Mouse (Mus musculus) MEL (cell line): ENCODE data around the gene Zbtb20. TPM values are rescaled to one million over a fixed set of nuclear protein-coding genes. Genes with fewer than 3 reads are reported as not detected.

ENCODE experiments used
- DNase-seq: peaks from one replicate; pipeline ENCODE4 v3.0.0; 2011; ENCODE audit warnings: low read depth, low spot score
- H3K27ac ChIP-seq: 2 replicates; pipeline ENCODE4 v1.5.1; 2012; ENCODE audit warnings: low read depth, mild to moderate bottlenecking, control low read depth, low read length, moderate library complexity; ENCODE audit not compliant: control insufficient read depth
- H3K27me3 ChIP-seq, 2 experiments: fragments of 150-350 bp in 1 of 2; sonication (generic) in 1 of 2; 2 replicates each; pipeline ENCODE4 v1.6.1; 2012; ENCODE audit warnings: low read length in 2 of 2, mild to moderate bottlenecking in 2 of 2, improper control_type of control experiment in 1 of 2, moderate library complexity in 1 of 2; ENCODE audit not compliant: insufficient read depth in 2 of 2, control insufficient read depth in 1 of 2
- H3K36me3 ChIP-seq, 2 experiments: 2 replicates each; pipeline ENCODE4 v1.6.1; 2012 to 2014; ENCODE audit warnings: low read length in 2 of 2, improper control_type of control experiment in 1 of 2, inconsistent platforms in 1 of 2, mild to moderate bottlenecking in 1 of 2; ENCODE audit not compliant: insufficient read depth in 2 of 2, control insufficient read depth in 1 of 2
- H3K4me1 ChIP-seq, 2 experiments: fragments of 150-350 bp in 1 of 2; sonication (generic) in 1 of 2; 2 replicates each; pipeline ENCODE4 v1.6.1; 2012; ENCODE audit warnings: low read length in 2 of 2, improper control_type of control experiment in 1 of 2, mild to moderate bottlenecking in 1 of 2; ENCODE audit not compliant: insufficient read depth in 2 of 2, control insufficient read depth in 1 of 2
- H3K4me3 ChIP-seq, 2 experiments: fragments of 150-350 bp in 1 of 2; sonication (generic) in 1 of 2; 2 replicates each; pipeline ENCODE4 v1.5.1; 2012; ENCODE audit warnings: low read depth in 2 of 2, low read length in 2 of 2, mild to moderate bottlenecking in 2 of 2, moderate library complexity in 2 of 2, control low read depth in 1 of 2, improper control_type of control experiment in 1 of 2; ENCODE audit not compliant: control insufficient read depth in 1 of 2, insufficient read depth in 1 of 2
- H3K79me2 ChIP-seq: 2 replicates; pipeline ENCODE4 v1.6.1; 2012; ENCODE audit warnings: mild to moderate bottlenecking, low read length, moderate library complexity; ENCODE audit not compliant: control insufficient read depth, poor library complexity, insufficient read depth
- H3K9ac ChIP-seq: 2 replicates; pipeline ENCODE4 v1.6.1; 2012; ENCODE audit warnings: low read depth, mild to moderate bottlenecking, control low read depth, low read length, moderate library complexity; ENCODE audit not compliant: control insufficient read depth, poor library complexity, severe bottlenecking
- H3K9me3 ChIP-seq: fragments of 150-350 bp; sonication (generic); replicated peaks from 2 replicates; pipeline ENCODE4 v1.6.1; 2012; ENCODE audit warnings: mild to moderate bottlenecking, low read length, improper control_type of control experiment, moderate library complexity; ENCODE audit not compliant: insufficient read depth
- BHLHE40 ChIP-seq: IDR thresholded peaks from 2 replicates; pipeline ENCODE4 v1.6.1; 2012; ENCODE audit warnings: low read depth, mild to moderate bottlenecking, inconsistent platforms, low read length, improper control_type of control experiment, borderline replicate concordance
- CHD1 ChIP-seq: IDR thresholded peaks from 2 replicates; pipeline ENCODE4 v1.6.1; 2012; ENCODE audit warnings: low read depth, mild to moderate bottlenecking, inconsistent platforms, low read length, improper control_type of control experiment
- CHD2 ChIP-seq: IDR thresholded peaks from 2 replicates; pipeline ENCODE4 v1.6.1; 2011; ENCODE audit warnings: low read length, improper control_type of control experiment
- E2F4 ChIP-seq: IDR thresholded peaks from 2 replicates; pipeline ENCODE4 v1.6.1; 2011; ENCODE audit warnings: low read depth, low read length, improper control_type of control experiment, borderline replicate concordance
- EP300 ChIP-seq, 2 experiments: IDR thresholded peaks; 2 replicates each; pipeline ENCODE4 v1.6.1; 2011; ENCODE audit warnings: improper control_type of control experiment in 2 of 2, low read length in 2 of 2, low read depth in 1 of 2, mild to moderate bottlenecking in 1 of 2
- ETS1 ChIP-seq: IDR thresholded peaks from 2 replicates; pipeline ENCODE4 v1.6.1; 2012; ENCODE audit warnings: low read depth, mild to moderate bottlenecking, inconsistent platforms, low read length, improper control_type of control experiment, moderate library complexity
- GATA1 ChIP-seq: IDR thresholded peaks from 2 replicates; pipeline ENCODE4 v1.6.1; 2011; ENCODE audit warnings: low read depth, low read length, improper control_type of control experiment
- KAT2A ChIP-seq: conservative IDR thresholded peaks from 2 replicates; pipeline ENCODE4 v1.6.1; 2012; ENCODE audit warnings: low read depth, low read length, improper control_type of control experiment, inconsistent platforms
- MAFK ChIP-seq: IDR thresholded peaks from 2 replicates; pipeline ENCODE4 v1.6.1; 2011; ENCODE audit warnings: low read depth, mild to moderate bottlenecking, low read length, improper control_type of control experiment, borderline replicate concordance
- MAZ ChIP-seq: IDR thresholded peaks from 2 replicates; pipeline ENCODE4 v1.6.1; 2012; ENCODE audit warnings: low read depth, mild to moderate bottlenecking, inconsistent platforms, low read length, improper control_type of control experiment
- MXI1 ChIP-seq: IDR thresholded peaks from 2 replicates; pipeline ENCODE4 v1.6.1; 2011; ENCODE audit warnings: mild to moderate bottlenecking, low read depth, low read length, improper control_type of control experiment
- MYB ChIP-seq: IDR thresholded peaks from 2 replicates; pipeline ENCODE4 v1.6.1; 2011; ENCODE audit warnings: mild to moderate bottlenecking, low read depth, low read length, improper control_type of control experiment
- NELFE ChIP-seq: IDR thresholded peaks from 2 replicates; pipeline ENCODE4 v1.6.1; 2011; ENCODE audit warnings: low read depth, low read length, improper control_type of control experiment
- NRF1 ChIP-seq: IDR thresholded peaks from 2 replicates; pipeline ENCODE4 v1.6.1; 2014; ENCODE audit warnings: low read depth, mild to moderate bottlenecking, inconsistent platforms, low read length, improper control_type of control experiment, moderate library complexity; ENCODE audit not compliant: poor library complexity, insufficient read depth, severe bottlenecking
- POLR2A ChIP-seq, 2 experiments: IDR thresholded peaks; 2 replicates each; pipeline ENCODE4 v1.6.1; 2011 to 2012; ENCODE audit warnings: low read length in 2 of 2, mild to moderate bottlenecking in 2 of 2, control low read depth in 1 of 2, improper control_type of control experiment in 1 of 2, low read depth in 1 of 2, moderate library complexity in 1 of 2; ENCODE audit not compliant: control insufficient read depth in 1 of 2, insufficient read depth in 1 of 2, poor library complexity in 1 of 2
- POLR2AphosphoS2 ChIP-seq: IDR thresholded peaks from 2 replicates; pipeline ENCODE4 v1.6.1; 2011; ENCODE audit warnings: low read length, improper control_type of control experiment
- POLR2AphosphoS5 ChIP-seq: IDR thresholded peaks from 2 replicates; pipeline ENCODE4 v1.6.1; 2012; ENCODE audit warnings: low read depth, borderline replicate concordance, mild to moderate bottlenecking, inconsistent platforms, low read length, moderate library complexity, mixed read lengths
- RAD21 ChIP-seq: IDR thresholded peaks from 2 replicates; pipeline ENCODE4 v1.6.1; 2011; ENCODE audit warnings: mild to moderate bottlenecking, low read depth, low read length, improper control_type of control experiment
- RCOR1 ChIP-seq: IDR thresholded peaks from 2 replicates; pipeline ENCODE4 v1.6.1; 2012; ENCODE audit warnings: low read depth, mild to moderate bottlenecking, inconsistent platforms, low read length, improper control_type of control experiment
- SIN3A ChIP-seq: IDR thresholded peaks from 2 replicates; pipeline ENCODE4 v1.6.1; 2012; ENCODE audit warnings: low read length, improper control_type of control experiment, inconsistent platforms
- SMC3 ChIP-seq: IDR thresholded peaks from 2 replicates; pipeline ENCODE4 v1.6.1; 2011; ENCODE audit warnings: low read depth, low read length, improper control_type of control experiment
- TAL1 ChIP-seq: IDR thresholded peaks from 2 replicates; pipeline ENCODE4 v1.6.1; 2012; ENCODE audit warnings: mild to moderate bottlenecking, inconsistent platforms, low read length, moderate library complexity, mixed read lengths
- TCF12 ChIP-seq: IDR thresholded peaks from 2 replicates; pipeline ENCODE4 v1.6.1; 2014; ENCODE audit warnings: low read depth, mild to moderate bottlenecking, inconsistent platforms, low read length, improper control_type of control experiment, moderate library complexity
- UBTF ChIP-seq: IDR thresholded peaks from 2 replicates; pipeline ENCODE4 v1.6.1; 2012; ENCODE audit warnings: low read depth, mild to moderate bottlenecking, inconsistent platforms, low read length, improper control_type of control experiment, moderate library complexity, borderline replicate concordance; ENCODE audit not compliant: insufficient read depth
- USF1 ChIP-seq: IDR thresholded peaks from 2 replicates; pipeline ENCODE4 v1.6.1; 2014; ENCODE audit warnings: low read depth, mild to moderate bottlenecking, inconsistent platforms, low read length, improper control_type of control experiment, moderate library complexity
- ZKSCAN1 ChIP-seq: IDR thresholded peaks from 2 replicates; pipeline ENCODE4 v1.6.1; 2012; ENCODE audit warnings: low read depth, mild to moderate bottlenecking, inconsistent platforms, low read length, improper control_type of control experiment, moderate library complexity
- ZMIZ1 ChIP-seq: IDR thresholded peaks from 2 replicates; pipeline ENCODE4 v1.6.1; 2012; ENCODE audit warnings: low read depth, mild to moderate bottlenecking, inconsistent platforms, low read length, improper control_type of control experiment, moderate library complexity
- ZNF384 ChIP-seq: IDR thresholded peaks from 2 replicates; pipeline ENCODE4 v1.6.1; 2012; ENCODE audit warnings: low read depth, mild to moderate bottlenecking, inconsistent platforms, low read length, improper control_type of control experiment
- polyA plus RNA-seq, 2 experiments: library from polyadenylated mRNA; stranded (reverse) in 1 of 2; unstranded in 1 of 2; fragments of >175 nt in 1 of 2; fragments of >200 nt in 1 of 2; gene quantifications; 2 replicates each; pipeline versions ENCODE4 v1.2.1 to v1.2.4; 2012; ENCODE audit warnings: low replicate concordance in 2 of 2, low read depth in 1 of 2; ENCODE audit not compliant: insufficient read length in 2 of 2, insufficient read depth in 1 of 2, missing spikeins in 1 of 2
- total RNA-seq: library from RNA; depleted of rRNA; stranded (reverse); fragments of 300-350 nt; gene quantifications from 2 replicates; pipeline ENCODE4 v1.2.3, GENCODE M21; 2012

Gene Zbtb20
- total and polyA plus RNA-seq, 3 experiments = 0.17 to 0.27 TPM; not detected in 1

DNA sequence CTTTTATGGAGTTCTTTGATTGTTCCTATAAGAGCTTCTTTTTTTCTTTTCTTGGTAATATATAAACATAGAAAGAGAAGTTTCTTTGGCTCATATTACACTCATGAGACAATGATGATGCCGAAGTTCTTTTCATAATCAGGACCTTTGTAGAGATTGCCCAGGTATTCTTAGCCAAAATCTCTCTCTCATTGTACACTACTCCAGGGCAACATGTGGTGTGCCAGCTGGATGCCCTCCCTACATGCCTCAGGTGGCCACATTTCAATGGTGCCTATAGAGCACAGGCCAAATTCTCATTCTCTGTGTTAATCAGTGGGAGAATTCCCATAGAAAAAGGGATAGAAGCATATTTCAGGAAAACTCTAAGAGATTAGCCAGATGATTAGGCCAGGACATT lies 297.2 kb downstream of the Zbtb20 start:
- no peak for DNase-seq
- H3K27me3 ChIP-seq = peaks cover 0 to 2% of the 10 kb centered on the region in 2 experiments; a peak in 2 of 4 replicates
- no peak overlapping the region for H3K9ac ChIP-seq
- no peaks in the 10 kb centered on the region for H3K9me3 ChIP-seq
- no peaks in the 10 kb centered on the region for H3K36me3 ChIP-seq
- no peaks in the 10 kb centered on the region for H3K79me2 ChIP-seq
- H3K27ac ChIP-seq = no peak overlapping the region
- H3K4me1 ChIP-seq = no peaks in the 10 kb centered on the region
- TF ChIP-seq ETS1 = no peak
- TF ChIP-seq CHD1 = no peak
- TF ChIP-seq TAL1 = no peak
- TF ChIP-seq POLR2AphosphoS5 = no peak
- no peak for TF ChIP-seq CHD2
- no peak for TF ChIP-seq BHLHE40
- no peak for TF ChIP-seq GATA1
- TF ChIP-seq NELFE = no peak
- TF ChIP-seq E2F4 = no peak
- no peak for TF ChIP-seq EP300 (IDR thresholded peaks at IDR 0.05; ENCODE audit: low read depth in 1 of 2, low read length in 2 of 2)
- TF ChIP-seq SMC3 = no peak
- TF ChIP-seq ZNF384 = no peak
- TF ChIP-seq UBTF = no peak
- no peak for TF ChIP-seq MAZ
- TF ChIP-seq ZKSCAN1 = no peak
- no peak for TF ChIP-seq MYB
- TF ChIP-seq ZMIZ1 = no peak
- TF ChIP-seq KAT2A = no peak
- no peak for TF ChIP-seq TCF12
- TF ChIP-seq SIN3A = no peak
- no peak overlapping the region for H3K4me3 ChIP-seq

DNA sequence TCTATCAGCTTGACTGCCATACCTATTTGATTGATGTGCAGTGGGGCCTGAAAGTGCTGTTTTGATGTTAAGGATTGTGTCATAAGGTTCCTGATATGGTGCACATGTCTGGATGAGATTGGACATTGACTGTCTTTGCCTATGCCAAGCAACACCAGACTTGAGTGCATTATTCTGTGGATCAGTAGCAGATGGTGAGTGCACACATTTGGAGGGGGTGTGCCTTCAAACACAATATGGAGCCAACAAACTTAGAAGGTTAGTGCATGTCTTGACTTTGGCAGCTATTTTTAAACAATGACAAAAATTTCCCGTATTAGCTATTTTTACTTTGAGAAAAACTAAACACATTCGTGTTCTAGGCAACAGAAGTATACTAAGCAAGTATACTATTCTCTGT lies 299.1 kb downstream of the Zbtb20 start:
- Histone ChIP-seq H3K4me3 (no peak overlapping the region), H3K36me3 (no peaks in the 10 kb centered on the region), H3K9me3 (no peaks in the 10 kb centered on the region), H3K79me2 (no peaks in the 10 kb centered on the region), H3K27me3 (peaks cover 0 to 2% of the 10 kb centered on the region in 2 experiments; a peak in 2 of 4 replicates), H3K27ac (no peak overlapping the region), H3K4me1 (no peaks in the 10 kb centered on the region), H3K9ac (no peak overlapping the region)
- no peak for DNase-seq
- no peak for TF ChIP-seq RCOR1
- TF ChIP-seq MAZ = no peak
- TF ChIP-seq CHD2 = no peak
- no peak for TF ChIP-seq BHLHE40
- no peak for TF ChIP-seq KAT2A
- no peak for TF ChIP-seq MAFK
- no peak for TF ChIP-seq GATA1
- TF ChIP-seq E2F4 = no peak
- no peak for TF ChIP-seq POLR2AphosphoS2
- no peak for TF ChIP-seq NELFE
- no peak for TF ChIP-seq USF1
- no peak for TF ChIP-seq ETS1
- TF ChIP-seq POLR2A (IDR thresholded peaks at IDR 0.05; ENCODE audit: control insufficient read depth in 1 of 2, insufficient read depth in 1 of 2, low read depth in 1 of 2, low read length in 2 of 2, poor library complexity in 1 of 2) = no peak
- no peak for TF ChIP-seq TAL1
- TF ChIP-seq SMC3 = no peak
- no peak for TF ChIP-seq ZMIZ1
- TF ChIP-seq MXI1 = no peak
- TF ChIP-seq NRF1 = no peak
- no peak for TF ChIP-seq RAD21
